Mouse (Mus musculus) megakaryocyte progenitor cell, adult 5-6 weeks (primary cell): Measurements from ENCODE around the gene Cdhr4. TPM values are rescaled to one million over a fixed set of nuclear protein-coding genes. Genes with fewer than 3 reads are reported as not detected.

Experiments
- ATAC-seq: replicated peaks from 2 replicates; pipeline ENCODE4 v1.8.0; 2016; ENCODE audit warnings: mild to moderate bottlenecking, moderate TSS enrichment, inconsistent platforms; ENCODE audit not compliant: poor library complexity
- total RNA-seq, 2 experiments: library from RNA; stranded (forward) in 1 of 2; stranded (reverse) in 1 of 2; fragments of 157-497, 149-512 nt in 1 of 2; fragments of 200-1000 nt in 1 of 2; gene quantifications; 2 replicates each; pipeline versions ENCODE4 v1.2.3 to v1.2.4; 2015 to 2017

Gene Cdhr4
- 0.35 and 0.61 TPM in 2 replicates for total RNA-seq (2015)
- total RNA-seq (2017): not detected in 2 replicates

GRCm38 (mm10) chr9:107992197-107992596 lies at the start of gene Cdhr4:
Gene Cdhr4 (plus strand): TSS chr9:107992497.
- no peak for ATAC-seq

DNA sequence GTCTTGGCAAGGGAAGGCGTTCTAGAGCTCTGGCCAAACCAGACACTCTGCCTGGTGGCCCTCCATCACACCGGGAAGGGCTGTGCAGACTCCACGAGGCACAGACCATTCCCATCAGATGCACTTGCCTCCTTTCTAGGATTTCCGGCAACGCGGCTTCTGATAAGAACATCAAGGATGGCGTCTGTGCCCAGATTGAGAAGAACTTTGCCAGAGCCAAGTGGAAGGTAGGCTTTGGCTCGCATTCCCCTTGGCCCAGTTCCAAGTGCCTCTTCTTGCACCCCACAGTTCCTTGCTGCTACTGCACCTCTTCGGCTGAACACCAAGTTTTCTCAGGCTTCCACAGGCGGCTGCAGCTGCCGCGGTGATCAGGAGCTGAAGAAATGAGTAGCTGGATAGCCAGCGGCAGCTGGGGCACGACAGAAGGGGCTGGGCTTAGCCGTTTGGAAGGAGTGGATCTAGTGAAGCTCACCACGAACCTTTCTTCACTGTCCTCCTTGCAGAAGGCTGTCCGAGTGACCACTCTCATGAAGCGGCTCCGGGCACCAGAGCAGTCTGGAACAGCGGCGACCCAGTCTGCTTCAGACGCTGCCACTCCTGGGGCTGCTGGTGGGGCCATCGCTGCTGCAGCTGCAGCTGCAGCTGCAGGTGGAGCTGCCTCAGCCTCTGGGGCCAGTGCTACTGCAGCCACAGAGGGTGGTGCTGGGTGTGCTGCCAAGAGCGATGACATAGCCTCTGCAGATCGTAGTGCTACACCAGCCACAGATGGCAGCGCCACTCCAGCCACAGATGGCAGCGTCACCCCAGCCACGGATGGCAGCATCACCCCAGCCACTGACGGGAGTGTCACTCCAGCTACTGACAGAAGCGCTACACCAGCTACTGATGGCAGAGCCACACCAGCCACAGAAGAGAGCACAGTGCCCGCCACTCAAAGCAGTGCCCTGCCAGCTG lies 44.8 kb upstream of the Cdhr4 start:
- ATAC-seq: peak; percentile 54

GRCm38 (mm10) chr9:107949184-107949921 lies 42.9 kb upstream of the Cdhr4 start:
- ATAC-seq: no peak

GRCm38 (mm10) chr9:107949922-107950235 lies 42.4 kb upstream of the Cdhr4 start, which contains the start of gene Traip:
Gene Traip (plus strand): TSS chr9:107950136.
- no peak for ATAC-seq

DNA sequence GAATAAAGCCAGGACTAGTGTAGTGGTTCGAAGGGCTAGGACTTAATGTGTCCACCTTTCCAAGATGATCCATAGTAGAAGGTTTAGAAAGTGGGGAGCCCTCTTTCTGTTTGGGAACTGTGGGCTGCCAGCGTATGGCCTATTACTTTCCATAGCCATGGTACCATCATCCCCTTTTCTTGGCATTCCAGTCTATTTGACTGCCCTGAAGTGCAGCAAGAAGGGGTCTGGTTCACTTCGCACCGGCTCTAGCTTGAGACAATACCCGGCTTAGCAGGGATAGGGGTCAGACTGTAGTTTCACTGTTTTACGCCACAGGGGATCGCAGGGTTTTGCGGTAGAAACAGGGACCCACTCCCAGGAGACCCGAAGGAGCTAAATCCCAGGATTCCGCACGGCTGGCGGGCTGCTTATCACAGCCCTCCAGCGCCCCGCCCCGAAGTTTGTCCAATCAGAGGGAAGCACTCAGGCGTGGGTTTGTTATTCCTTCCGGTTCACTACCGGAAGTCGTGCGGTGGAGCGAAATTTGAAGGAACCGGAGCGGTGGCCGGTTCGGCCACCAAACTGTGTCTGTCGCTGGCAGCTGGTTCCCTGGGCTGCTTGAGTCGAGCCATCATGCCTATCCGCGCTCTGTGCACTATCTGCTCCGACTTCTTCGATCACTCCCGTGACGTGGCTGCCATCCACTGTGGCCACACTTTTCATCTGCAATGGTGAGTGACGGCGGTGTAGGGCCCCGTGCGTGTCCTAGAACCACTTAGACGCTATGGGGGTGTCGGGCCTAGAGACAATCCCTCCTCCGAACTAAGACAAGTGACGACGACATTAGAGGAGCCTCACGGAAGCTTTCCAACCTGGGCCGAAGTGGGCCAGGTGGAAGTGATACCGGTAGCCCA lies 41.6 kb upstream of the Cdhr4 start:
- peak; percentile 89 for ATAC-seq

GRCm38 (mm10) chr9:107955613-107956289 lies 36.5 kb upstream of the Cdhr4 start:
- no peak for ATAC-seq

DNA sequence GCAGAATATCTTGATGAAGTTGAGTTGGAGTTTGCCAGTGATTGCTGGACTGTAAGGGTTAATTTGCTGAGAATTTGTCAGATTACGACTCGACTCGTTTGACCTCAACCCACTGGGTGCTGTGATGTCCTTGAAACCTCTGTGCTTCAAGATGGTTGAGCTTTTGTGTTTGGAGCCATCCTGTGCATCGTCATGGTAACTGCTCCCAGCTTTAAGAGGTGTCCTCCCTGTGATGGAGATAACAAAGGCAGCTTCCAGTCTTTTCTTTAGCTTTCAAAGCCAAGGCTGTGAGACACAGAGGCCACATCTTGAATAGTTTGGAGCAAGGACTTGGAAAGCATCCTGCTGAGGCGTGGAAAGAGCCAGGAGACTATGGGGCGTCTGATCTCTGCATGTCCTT lies 35.2 kb upstream of the Cdhr4 start:
- no peak for ATAC-seq

DNA sequence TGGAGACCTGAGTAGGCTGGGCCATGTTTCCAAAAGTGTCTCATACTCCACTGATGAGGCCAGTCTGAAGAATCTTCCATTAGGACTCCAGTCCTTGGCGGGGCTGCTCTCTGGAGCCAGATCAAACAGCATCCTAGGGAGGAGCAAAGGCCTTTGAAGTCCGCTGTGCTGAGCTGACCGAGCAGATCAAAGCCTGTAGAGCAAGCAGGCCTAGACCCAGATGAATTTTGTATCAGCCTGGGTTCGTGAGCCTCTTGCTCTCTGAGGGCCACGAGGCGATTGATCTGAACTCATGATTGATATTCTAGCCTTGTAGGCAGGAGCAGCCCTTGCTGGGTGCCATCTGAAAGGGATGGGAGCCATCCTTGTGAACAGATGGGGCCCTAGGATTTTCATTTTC lies 32.4 kb upstream of the Cdhr4 start:
- ATAC-seq: no peak

DNA sequence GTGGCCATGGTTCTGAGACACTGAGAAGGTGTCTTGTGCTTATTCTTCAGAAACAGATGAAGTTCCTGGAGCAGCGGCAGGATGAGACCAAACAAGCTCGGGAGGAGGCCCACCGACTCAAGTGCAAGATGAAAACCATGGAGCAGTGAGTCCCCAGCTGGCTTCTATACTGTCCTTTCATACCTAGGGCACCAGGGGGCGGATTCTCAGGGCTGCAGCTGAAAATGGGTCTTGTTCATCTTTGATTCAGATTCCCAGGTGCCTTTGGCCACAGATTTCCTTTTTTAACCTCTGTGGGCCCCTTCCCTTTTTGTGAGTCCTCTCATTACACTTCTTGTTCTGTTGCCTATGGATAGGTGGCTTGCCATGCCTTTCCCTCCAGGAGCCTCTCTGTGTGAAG lies 31.4 kb upstream of the Cdhr4 start:
- ATAC-seq: 0 out of 2 replicates have a peak, but pooled peaks have one; percentile 35

DNA sequence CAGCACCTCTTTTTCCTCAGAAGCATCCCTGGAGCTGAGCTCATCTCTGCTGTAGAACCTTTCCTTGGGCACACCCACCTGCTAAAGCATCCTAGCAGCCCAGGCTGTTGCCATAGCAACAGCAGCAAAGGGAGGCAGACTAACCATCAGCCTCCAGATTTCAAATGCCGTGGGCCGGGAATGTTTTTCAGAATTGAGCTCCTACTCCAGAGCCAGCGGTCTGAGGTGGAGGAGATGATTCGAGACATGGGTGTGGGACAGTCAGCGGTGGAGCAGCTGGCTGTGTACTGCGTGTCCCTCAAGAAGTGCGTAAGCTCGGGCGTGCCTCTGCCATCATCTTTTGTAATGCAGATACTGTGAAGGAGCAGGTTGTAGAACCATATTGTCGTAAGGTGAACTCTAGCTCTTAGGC lies 30.9 kb upstream of the Cdhr4 start:
- no peak for ATAC-seq

GRCm38 (mm10) chr9:107961881-107962280 lies 30.4 kb upstream of the Cdhr4 start:
- 0 out of 2 replicates have a peak, but pooled peaks have one; percentile 23 for ATAC-seq

DNA sequence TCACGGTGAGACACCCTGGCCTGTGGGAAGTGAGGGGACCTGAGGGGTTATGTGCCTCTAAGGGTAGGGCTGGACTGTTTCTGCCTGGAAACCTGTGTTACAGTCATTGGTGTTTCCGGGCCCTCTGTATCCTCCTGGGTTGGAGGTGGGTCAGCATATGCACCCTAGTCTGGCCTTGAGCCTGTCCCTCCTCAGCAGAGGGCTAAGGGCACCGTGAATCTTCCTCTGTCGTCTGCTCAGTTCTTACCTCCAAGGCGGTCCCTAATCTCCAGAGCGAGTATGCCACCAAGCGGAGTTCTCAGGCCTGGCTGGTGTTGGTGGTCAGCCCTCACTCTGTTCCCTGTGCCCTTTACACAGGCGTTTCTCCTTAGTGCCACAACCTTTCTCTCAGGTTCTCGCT lies 29.4 kb upstream of the Cdhr4 start:
- ATAC-seq: no peak

- peak; percentile 80 for ATAC-seq
These were observed 28.6 kb upstream of the Cdhr4 start for GRCm38 (mm10) chr9:107963700-107964099.

- no peak for ATAC-seq
These were observed 27.6 kb upstream of the Cdhr4 start for GRCm38 (mm10) chr9:107964681-107965080.

DNA sequence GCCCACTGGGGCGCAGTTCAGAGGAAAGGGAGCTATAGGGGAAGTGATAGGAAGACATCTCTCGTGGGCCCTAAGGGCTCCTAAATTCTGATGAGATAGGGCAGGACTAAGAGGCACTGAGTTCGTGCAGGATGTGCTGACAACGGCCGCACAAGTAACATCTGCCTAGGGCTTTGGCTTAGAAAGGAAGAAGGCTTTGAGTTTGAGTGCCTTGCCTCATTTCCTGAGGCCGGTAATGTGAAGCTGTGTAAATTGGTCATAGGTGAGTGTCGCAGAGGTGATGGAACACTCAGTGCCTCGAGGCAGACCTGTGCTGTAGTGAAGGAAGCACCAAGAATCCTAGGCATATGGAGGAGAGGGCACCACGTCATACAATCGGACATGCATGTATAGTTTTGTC lies 25.6 kb upstream of the Cdhr4 start:
- ATAC-seq: no peak

- ATAC-seq: no peak
These were observed 24.9 kb upstream of the Cdhr4 start for GRCm38 (mm10) chr9:107967437-107967836.

DNA sequence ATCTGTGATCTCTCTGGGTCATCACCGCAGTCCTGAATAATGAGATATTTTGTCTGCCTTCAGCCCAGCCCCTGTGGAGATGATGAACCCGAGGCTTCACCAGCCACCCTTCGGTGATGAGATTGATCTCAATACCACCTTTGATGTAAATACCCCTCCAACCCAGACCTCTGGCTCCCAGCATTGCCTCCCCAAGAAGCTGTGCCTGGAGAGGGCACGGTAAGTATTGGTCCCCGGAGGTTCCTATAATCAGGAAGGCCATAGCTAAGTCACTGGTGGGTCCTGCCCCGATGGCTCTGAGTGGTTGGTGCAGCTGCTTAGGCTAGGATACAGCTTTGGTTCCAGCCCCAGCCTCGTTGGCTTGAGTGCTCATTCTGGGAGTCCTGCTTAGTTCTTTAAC lies 23.8 kb upstream of the Cdhr4 start:
- ATAC-seq: no peak

DNA sequence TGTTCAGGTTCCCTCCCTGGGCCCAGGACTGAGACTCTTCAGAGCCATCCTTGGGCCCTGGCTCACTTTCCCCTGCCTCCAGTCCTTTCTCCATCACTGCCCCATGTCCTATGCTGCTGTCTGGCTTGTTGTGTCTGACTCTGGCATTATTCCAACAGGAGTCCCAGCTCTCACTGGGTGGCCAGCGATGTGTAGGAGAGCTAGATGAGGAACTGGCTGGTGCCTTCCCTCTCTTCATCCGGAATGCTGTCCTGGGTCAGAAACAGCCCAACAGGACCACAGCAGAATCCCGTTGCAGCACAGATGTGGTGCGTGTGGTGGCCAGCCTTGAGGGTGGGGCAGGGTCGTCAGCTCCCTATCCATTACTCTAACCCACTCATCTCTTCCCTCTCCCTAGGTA lies 22.0 kb upstream of the Cdhr4 start:
- ATAC-seq: no peak

DNA sequence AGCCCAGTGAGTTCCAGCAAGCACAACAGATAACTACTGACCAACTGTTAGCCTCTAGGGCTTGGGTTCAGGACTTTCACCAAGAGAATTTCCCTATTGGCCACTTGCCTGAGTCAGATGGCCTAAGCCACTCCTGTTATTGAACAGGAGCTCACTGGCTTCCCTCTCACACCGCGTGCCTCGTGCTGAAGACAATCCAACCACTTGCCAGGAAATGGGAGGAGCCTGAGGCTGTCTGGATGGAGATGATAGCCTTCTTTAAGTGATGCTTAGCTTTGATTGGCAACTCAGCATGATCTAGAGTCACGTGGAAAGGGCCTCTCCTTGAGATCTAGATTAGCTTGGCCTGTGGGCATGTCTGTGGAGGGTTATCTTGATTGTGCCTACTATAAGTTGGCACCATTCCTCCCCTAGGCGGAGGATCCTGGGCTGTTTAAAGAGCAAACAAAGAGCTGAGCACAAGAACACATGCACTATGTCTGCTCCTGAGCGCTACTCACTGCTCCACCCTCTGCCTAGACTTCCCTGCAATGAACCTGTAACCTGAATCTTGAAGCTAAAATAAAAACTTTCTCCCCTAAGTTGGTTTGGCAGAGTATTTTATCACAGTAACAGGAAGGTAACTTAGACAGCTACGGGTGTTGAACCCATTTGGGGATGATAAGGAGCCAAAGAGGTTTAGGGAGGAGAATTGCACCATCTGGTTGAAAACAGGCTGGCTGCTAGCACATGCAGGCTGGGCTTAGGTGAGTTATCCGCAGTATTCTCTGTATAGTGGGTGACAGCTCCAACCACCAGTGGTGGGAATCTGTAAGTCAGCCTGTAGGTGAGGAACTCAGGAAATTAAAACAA lies 20.4 kb upstream of the Cdhr4 start:
- peak; percentile 71 for ATAC-seq
